Mouse (Mus musculus) spleen, adult 2 months (tissue): ENCODE measurements around the gene Pim1. TPM values are rescaled to one million over a fixed set of nuclear protein-coding genes. Genes with fewer than 3 reads are reported as not detected.

Source experiments
- DNase-seq, 2 experiments: peaks; one replicate each; pipeline versions ENCODE4 v3.0.0 to v3.0.0-alpha.2; 2012 to 2021; ENCODE audit warnings: low spot score in 2 of 2, low read depth in 1 of 2
- H3K27ac ChIP-seq: fragments of 200-500 bp; 2 replicates; pipeline ENCODE4 v1.5.1; 2012; ENCODE audit warnings: low read length, inconsistent platforms; ENCODE audit not compliant: insufficient read depth
- H3K27me3 ChIP-seq: fragments of 200-500 bp; 2 replicates; pipeline ENCODE4 v1.6.1; 2012; ENCODE audit warnings: mild to moderate bottlenecking, moderate library complexity, low read length, inconsistent platforms; ENCODE audit not compliant: control insufficient read depth, insufficient read depth
- H3K36me3 ChIP-seq: fragments of 200-500 bp; 2 replicates; pipeline ENCODE4 v1.6.1; 2012; ENCODE audit warnings: mild to moderate bottlenecking, low read length, inconsistent platforms; ENCODE audit not compliant: control insufficient read depth, insufficient read depth
- H3K4me1 ChIP-seq: fragments of 200-500 bp; 2 replicates; pipeline ENCODE4 v1.6.1; 2011; ENCODE audit warnings: inconsistent platforms; ENCODE audit not compliant: control insufficient read depth, insufficient read depth, insufficient read length
- H3K4me3 ChIP-seq: fragments of 200-500 bp; 2 replicates; pipeline ENCODE4 v1.5.1; 2011; ENCODE audit warnings: mild to moderate bottlenecking, inconsistent platforms; ENCODE audit not compliant: insufficient read depth, insufficient read length; ENCODE audit errors: extremely low read depth
- CTCF ChIP-seq: fragments of 200-500 bp; IDR thresholded peaks from 2 replicates; pipeline ENCODE4 v1.5.1; 2011; ENCODE audit warnings: mild to moderate bottlenecking, inconsistent platforms; ENCODE audit not compliant: insufficient read depth, insufficient read length, insufficient replicate concordance; ENCODE audit errors: extremely low read depth
- POLR2A ChIP-seq: fragments of 200-500 bp; IDR thresholded peaks from 2 replicates; pipeline ENCODE4 v1.6.1; 2011; ENCODE audit warnings: low read depth, low read length, inconsistent platforms
- WGBS: fragments of 180-500 bp; shearing (Covaris S2); methylation state at CpG from one replicate; pipeline ENCODE4 v1.1.7; 2018; 5-methylcytosine and 5-hydroxymethylcytosine counted together
- polyA plus RNA-seq: library from polyadenylated mRNA; depleted of rRNA; stranded (reverse); fragments of >200 nt; gene quantifications from 2 replicates; pipeline ENCODE4 v1.2.3, GENCODE M21; 2012; rRNA removed

The Pim1 gene
- polyA plus RNA-seq, 1 experiment, result 56.6 TPM

- H3K36me3 ChIP-seq, result no peaks in the 10 kb centered on the region
- TF ChIP-seq POLR2A, result no peak
- no peak for TF ChIP-seq CTCF
- no peak overlapping the region for H3K27ac ChIP-seq
- DNase-seq, result no peak
- no peak overlapping the region for H3K4me3 ChIP-seq
- H3K4me1 ChIP-seq, result no peaks in the 10 kb centered on the region
- H3K27me3 ChIP-seq, result no peaks in the 10 kb centered on the region
- 83% methylated on average over 14 of the region's 14 CpGs for WGBS
Measured at GRCm38 (mm10) chr17:29541419-29541818, 50.9 kb downstream of the Pim1 start.

GRCm38 (mm10) chr17:29542831-29543690 is 52.5 kb downstream of the Pim1 start:
- Histone ChIP-seq H3K27ac (no peak overlapping the region), H3K4me3 (no peak overlapping the region), H3K4me1 (no peaks in the 10 kb centered on the region), H3K36me3 (no peaks in the 10 kb centered on the region), H3K27me3 (no peaks in the 10 kb centered on the region)
- 95% methylated on average over 19 of the region's 19 CpGs for WGBS
- DNase-seq, result no peak
- no peak for TF ChIP-seq POLR2A
- no peak for TF ChIP-seq CTCF

- no peak overlapping the region for H3K27ac ChIP-seq
- no peaks in the 10 kb centered on the region for H3K36me3 ChIP-seq
- H3K4me3 ChIP-seq, result no peak overlapping the region
- DNase-seq, result no peak
- WGBS, result 91% methylated on average over 2 of the region's 2 CpGs
- H3K4me1 ChIP-seq, result no peaks in the 10 kb centered on the region
- no peak for TF ChIP-seq CTCF
- no peak for TF ChIP-seq POLR2A
- no peaks in the 10 kb centered on the region for H3K27me3 ChIP-seq
Measured at GRCm38 (mm10) chr17:29544064-29544463, 53.5 kb downstream of the Pim1 start.

GRCm38 (mm10) chr17:29545241-29545640 is 54.7 kb downstream of the Pim1 start:
- no peak for DNase-seq
- H3K27me3 ChIP-seq, result no peaks in the 10 kb centered on the region
- TF ChIP-seq CTCF, result no peak
- no peak overlapping the region for H3K27ac ChIP-seq
- peaks cover 2% of the 10 kb centered on the region; the same call in 1 of the 2 replicates for H3K4me1 ChIP-seq
- WGBS, result 97% methylated on average over 5 of the region's 5 CpGs
- no peaks in the 10 kb centered on the region for H3K36me3 ChIP-seq
- no peak overlapping the region for H3K4me3 ChIP-seq

Other genes starting within 250 kb of the Pim1 start
- gene Ppil1, start 226.6 kb upstream of the Pim1 start, polyA plus RNA-seq, result 24.8 and 34.0 TPM in 2 replicates
- 36.5 TPM in 2 replicates for gene BC004004, start 222.0 kb upstream of the Pim1 start, polyA plus RNA-seq
- gene Pi16, start 173.1 kb upstream of the Pim1 start, polyA plus RNA-seq, result 4.2 and 6.4 TPM in 2 replicates
- gene Mtch1, start 142.8 kb upstream of the Pim1 start, polyA plus RNA-seq, result 145 and 212 TPM in 2 replicates
- gene Fgd2, start 129.8 kb upstream of the Pim1 start, polyA plus RNA-seq, result 268 and 346 TPM in 2 replicates
- not detected in 2 replicates for gene Gm17657, start 58.9 kb downstream of the Pim1 start, polyA plus RNA-seq
- 15.5 and 17.7 TPM in 2 replicates for gene Tbc1d22b, start 59.0 kb downstream of the Pim1 start, polyA plus RNA-seq
- not detected in 2 replicates for gene Tmem217, start 61.6 kb downstream of the Pim1 start, polyA plus RNA-seq
- 19.8 and 24.0 TPM in 2 replicates for gene Rnf8, start 124.0 kb downstream of the Pim1 start, polyA plus RNA-seq
- gene Gm28043, start 124.1 kb downstream of the Pim1 start, polyA plus RNA-seq, result 1.3 TPM in 2 replicates
- 34.3 and 38.5 TPM in 2 replicates for gene Cmtr1, start 169.8 kb downstream of the Pim1 start, polyA plus RNA-seq
- 5.4 and 6.1 TPM in 2 replicates for gene Ccdc167, start 226.3 kb downstream of the Pim1 start, polyA plus RNA-seq